8 mouse cellular contexts compared by ENCODE assay signal in genomic region chr12:91877646-91878045, GRCm38 (mm10). TPM values are rescaled to one million over a fixed set of nuclear protein-coding genes. Genes with fewer than 3 reads are reported as not detected.
DNase-seq lines count a peak whose midpoint lies in the region; ATAC-seq and TF ChIP-seq lines count a peak whose summit lies in the region.

No protein-coding gene starts in this region.

- H3K9ac ChIP-seq in embryonic facial prominence, embryonic 13.5 days: no peak overlapping the region

- WGBS in embryonic facial prominence, embryonic 13.5 days: 24% methylated on average over 5 of the region's 5 CpGs

- no peak overlapping the region for H3K27ac ChIP-seq in gastrocnemius, adult 2 months
- no peak overlapping the region for H3K27ac ChIP-seq in embryonic facial prominence, embryonic 13.5 days

- H3K36me3 ChIP-seq in embryonic facial prominence, embryonic 13.5 days: no peaks in the 10 kb centered on the region

- intact Hi-C loops in gastrocnemius, adult 2 months (cut with DNase I): no loop called here
- intact Hi-C loops in gastrocnemius, postnatal 36 days (cut with DNase I): no loop called here

- TF ChIP-seq CTCF in gastrocnemius, adult 2 months (IDR thresholded peaks at IDR 0.05): peak; percentile 77

- H3K4me1 ChIP-seq in embryonic facial prominence, embryonic 13.5 days: peaks cover 9% of the 10 kb centered on the region; the same call in 1 of the 2 replicates

- ATAC-seq in embryonic facial prominence, embryonic 13.5 days (ENCODE audit: insufficient number of reproducible peaks, insufficient read depth, low FRiP score, low TSS enrichment, low read depth): no peak

- H3K9me3 ChIP-seq in embryonic facial prominence, embryonic 13.5 days: no peaks in the 10 kb centered on the region

- H3K4me3 ChIP-seq in gastrocnemius, adult 2 months: no peak overlapping the region
- H3K4me3 ChIP-seq in embryonic facial prominence, embryonic 13.5 days: no peak overlapping the region

- DNase-seq in gastrocnemius, adult 2 months: no peak
- DNase-seq in gastrocnemius, postnatal 36 days: no peak
- peak; percentile 64 for DNase-seq in 416B (ENCODE audit: low read depth)
- peak; percentile 20 for DNase-seq in adrenal gland, adult 2 months
- DNase-seq in kidney, postnatal 10 days: peak; percentile 66
- DNase-seq in lung, postnatal 36 days: peak; percentile 62
- peak; percentile 39 for DNase-seq in telencephalon, adult 2 months (ENCODE audit: low read depth, low spot score)

- H3K4me2 ChIP-seq in embryonic facial prominence, embryonic 13.5 days: peak overlapping the region; percentile 33

- no peaks in the 10 kb centered on the region for H3K27me3 ChIP-seq in embryonic facial prominence, embryonic 13.5 days

RNA-seq across cellular contexts. Expression of gene Sel1l, which starts 28.7 kb away (rescaled TPM):
- total RNA-seq in gastrocnemius, adult 2 months (2021): 10 to 100 TPM; 40.8 to 53.3 TPM
- total RNA-seq in gastrocnemius, postnatal 36 days (2021): 10 to 100 TPM; 38.4 to 42.2 TPM
- total RNA-seq in adrenal gland, adult 2 months (2021): 100 to 1,000 TPM; 135 to 181 TPM
- 26.9 and 28.8 TPM in 2 replicates for polyA plus RNA-seq in adrenal gland, adult 2 months (2012; rRNA removed)
- 89.7 and 103 TPM in 2 replicates for polyA plus RNA-seq in embryonic facial prominence, embryonic 13.5 days (2015; fragmentation: Nextera tagmentation; extraction: Ambion mirVana)

Comparison
In these comparisons a context has a peak if more than half of its experiments do, and no peak if none do; other contexts are left out.
1. DNase-seq: peak in 416B (single experiment), adrenal gland, adult 2 months (single experiment), kidney, postnatal 10 days (single experiment), lung, postnatal 36 days (single experiment) and telencephalon, adult 2 months (single experiment); none in gastrocnemius, adult 2 months (single experiment) and gastrocnemius, postnatal 36 days (0 of 2).